In the genomic region with DNA sequence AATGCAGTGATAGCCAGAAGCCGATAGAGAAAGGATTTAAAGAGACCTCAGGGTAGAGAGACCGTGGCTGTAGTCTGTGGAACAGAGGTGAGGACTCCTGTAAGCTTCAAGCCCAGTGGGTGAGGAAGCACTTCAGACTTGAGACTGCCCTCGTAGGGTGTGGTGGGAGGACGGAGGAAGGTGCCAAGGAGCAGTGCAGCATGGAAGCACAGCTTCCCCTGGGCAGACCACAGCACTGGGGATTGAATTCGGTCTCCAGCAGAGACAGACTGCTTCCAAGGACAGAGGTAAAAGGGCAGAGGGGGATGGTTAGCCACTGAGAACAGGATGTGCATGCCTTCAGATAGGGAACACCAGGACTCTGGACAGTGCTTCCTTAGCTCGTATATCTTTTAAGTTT, we compare ENCODE assay signal across 18 mouse cellular contexts. TPM values are rescaled to one million over a fixed set of nuclear protein-coding genes. Genes with fewer than 3 reads are reported as not detected.
DNase-seq lines count a peak whose midpoint lies in the region; ATAC-seq and TF ChIP-seq lines count a peak whose summit lies in the region.
"Had no signal": no experiment of that assay in that cellular context is flagged by ENCODE, and none has a peak within 500 bp of the region (broad histone marks: within the 10 kb centered on the region; RNA-seq: fewer than 3 reads in every experiment).

No protein-coding gene starts in this region.

- H3K4me2 ChIP-seq in hindbrain, embryonic 16.5 days (ENCODE audit: low read length), result no peak overlapping the region
- H3K4me2 ChIP-seq in hindbrain, postnatal 0 days (ENCODE audit: low read depth, low read length), result no peak overlapping the region
- H3K4me2 ChIP-seq in kidney, postnatal 0 days (ENCODE audit: low read length), result no peak overlapping the region
- H3K4me2 ChIP-seq: embryonic facial prominence, embryonic 15.5 days; liver, embryonic 11.5 days; lung, embryonic 15.5 days; midbrain, embryonic 15.5 days; stomach, embryonic 15.5 days had no signal

- H3K4me1 ChIP-seq in hindbrain, embryonic 16.5 days (ENCODE audit: control insufficient read depth, insufficient read depth, low read depth, low read length), result peaks cover 2% of the 10 kb centered on the region; the same call in 1 of the 2 replicates
- H3K4me1 ChIP-seq in hindbrain, postnatal 0 days (ENCODE audit: insufficient read depth, low read length), result peaks cover 3% of the 10 kb centered on the region; the same call in 1 of the 2 replicates
- H3K4me1 ChIP-seq in kidney, postnatal 0 days (replicated peaks; ENCODE audit: insufficient read depth, low read length), result no peaks in the 10 kb centered on the region

- TF ChIP-seq CTCF in hindbrain, postnatal 0 days (IDR thresholded peaks at IDR 0.05; ENCODE audit: low read depth), result no peak
- no peak for TF ChIP-seq CTCF in kidney, postnatal 0 days (IDR thresholded peaks at IDR 0.05; ENCODE audit: low read depth)

- H3K4me3 ChIP-seq in hindbrain, embryonic 16.5 days (ENCODE audit: low read length), result no peak overlapping the region
- H3K4me3 ChIP-seq in hindbrain, postnatal 0 days (ENCODE audit: low read length), result no peak overlapping the region
- no peak overlapping the region for H3K4me3 ChIP-seq in kidney, postnatal 0 days (replicated peaks; ENCODE audit: low read depth, low read length)
- H3K4me3 ChIP-seq: embryonic facial prominence, embryonic 15.5 days; lung, embryonic 15.5 days; midbrain, embryonic 15.5 days; stomach, embryonic 15.5 days had no signal

- H3K9ac ChIP-seq in hindbrain, embryonic 16.5 days (ENCODE audit: low read depth, low read length), result no peak overlapping the region
- no peak overlapping the region for H3K9ac ChIP-seq in hindbrain, postnatal 0 days (replicated peaks; ENCODE audit: low read length)
- no peak overlapping the region for H3K9ac ChIP-seq in kidney, postnatal 0 days (ENCODE audit: low read depth, low read length)
- H3K9ac ChIP-seq: embryonic facial prominence, embryonic 15.5 days; lung, embryonic 15.5 days; midbrain, embryonic 15.5 days; stomach, embryonic 15.5 days had no signal

- H3K27me3 ChIP-seq in hindbrain, embryonic 16.5 days (replicated peaks; ENCODE audit: control insufficient read depth, insufficient read depth, low read length), result no peaks in the 10 kb centered on the region
- H3K27me3 ChIP-seq in hindbrain, postnatal 0 days (ENCODE audit: insufficient read depth, low read length), result no peaks in the 10 kb centered on the region
- no peaks in the 10 kb centered on the region for H3K27me3 ChIP-seq in kidney, postnatal 0 days (ENCODE audit: insufficient read depth, low read length)
- H3K27me3 ChIP-seq: embryonic facial prominence, embryonic 15.5 days; lung, embryonic 15.5 days; midbrain, embryonic 15.5 days; Patski; stomach, embryonic 15.5 days had no signal

- 60% methylated on average over 6 of the region's 6 CpGs for WGBS in hindbrain, embryonic 16.5 days
- 65% methylated on average over 6 of the region's 6 CpGs for WGBS in hindbrain, postnatal 0 days
- WGBS in kidney, postnatal 0 days, result 54% methylated on average over 6 of the region's 6 CpGs

- no peak overlapping the region for H3K27ac ChIP-seq in hindbrain, embryonic 16.5 days (ENCODE audit: low read depth, low read length)
- H3K27ac ChIP-seq in hindbrain, postnatal 0 days, result no peak overlapping the region
- 0 out of 2 replicates have a peak overlapping the region, but pooled peaks have one; percentile 19 for H3K27ac ChIP-seq in kidney, postnatal 0 days
- H3K27ac ChIP-seq: embryonic facial prominence, embryonic 15.5 days; lung, embryonic 15.5 days; midbrain, embryonic 15.5 days; stomach, embryonic 15.5 days had no signal

- ATAC-seq in hindbrain, embryonic 16.5 days, result peak; percentile 21; the same call in 1 of the 2 replicates
- ATAC-seq in hindbrain, postnatal 0 days, result no peak
- ATAC-seq in kidney, postnatal 0 days (replicated peaks; ENCODE audit: low FRiP score, low read depth), result no peak; the same call in 1 of the 2 replicates
- ATAC-seq in CD4-positive, CD25-positive, alpha-beta regulatory T cell, adult 4 months, result no peak
- ATAC-seq: forebrain, embryonic 14.5 days; midbrain, embryonic 15.5 days; Patski had no signal

- H3K36me3 ChIP-seq in hindbrain, embryonic 16.5 days (ENCODE audit: control insufficient read depth, insufficient read depth, low read length), result 0 out of 2 replicates have a peak, but pooled peaks cover 2% of the 10 kb centered on the region
- 0 out of 2 replicates have a peak, but pooled peaks cover 7% of the 10 kb centered on the region for H3K36me3 ChIP-seq in hindbrain, postnatal 0 days (ENCODE audit: insufficient read depth, low read length)
- peaks cover 6% of the 10 kb centered on the region; the same call in 1 of the 2 replicates for H3K36me3 ChIP-seq in kidney, postnatal 0 days (ENCODE audit: insufficient read depth, low read length)

- H3K9me3 ChIP-seq in hindbrain, embryonic 16.5 days (ENCODE audit: control insufficient read depth, low read length), result no peaks in the 10 kb centered on the region
- H3K9me3 ChIP-seq in hindbrain, postnatal 0 days (ENCODE audit: low read length), result no peaks in the 10 kb centered on the region
- no peaks in the 10 kb centered on the region for H3K9me3 ChIP-seq in kidney, postnatal 0 days (replicated peaks; ENCODE audit: low read length)
- H3K9me3 ChIP-seq: embryonic facial prominence, embryonic 15.5 days; lung, embryonic 15.5 days; midbrain, embryonic 15.5 days; stomach, embryonic 15.5 days had no signal

- peak; percentile 21 for DNase-seq in adrenal gland, adult 2 months
- no peak for DNase-seq in adrenal gland, adult 8-10 months
- DNase-seq in hindbrain, postnatal 0 days (ENCODE audit: low spot score), result no peak
- peak; percentile 4 for DNase-seq in WW6 (ENCODE audit: low read depth, low spot score)
- peak; percentile 43 for DNase-seq in kidney, postnatal 0 days (ENCODE audit: low spot score)
- no peak for DNase-seq in urinary bladder, adult 2 months (ENCODE audit: low spot score)
- DNase-seq: cerebellum, adult 2 months; heart, adult 18-20 months; right cerebral cortex, adult 18-20 months had no signal

RNA-seq across cellular contexts. Expression of a gene that starts 49.7 kb away (rescaled TPM):
- under 1 TPM; 0.49 to 0.83 TPM for total RNA-seq in adrenal gland, adult 2 months (2021)
- polyA plus RNA-seq in adrenal gland, adult 2 months (2012; rRNA removed), result 0.73 and 0.89 TPM in 2 replicates
- under 1 TPM; 0.55 to 0.91 (median 0.77) TPM for total RNA-seq in adrenal gland, adult 8-10 months (2022)
- 0.94 and 1.5 TPM in 2 replicates for polyA plus RNA-seq in hindbrain, embryonic 16.5 days (2015; fragmentation: Nextera tagmentation; extraction: Ambion mirVana)
- 1.6 and 2.0 TPM in 2 replicates for total RNA-seq in hindbrain, postnatal 0 days (2014; rRNA removed)
- 1.2 and 1.3 TPM in 2 replicates for polyA plus RNA-seq in hindbrain, postnatal 0 days (2015; fragmentation: Nextera tagmentation; extraction: Ambion mirVana)
- 0.89 and 0.91 TPM in 2 replicates for polyA plus RNA-seq in kidney, postnatal 0 days (2015; fragmentation: Nextera tagmentation; extraction: Ambion mirVana)
- polyA plus RNA-seq in CD4-positive, CD25-positive, alpha-beta regulatory T cell, adult 4 months (2017; shearing (Covaris generic)), result 1 to 10 TPM; 5.0 to 7.0 TPM
- 7.1 and 7.7 TPM in 2 replicates for polyA plus RNA-seq in urinary bladder, adult 2 months (2012; rRNA removed)

Comparison
In these comparisons a context has a peak if more than half of its experiments do, and no peak if none do; other contexts are left out.
1. DNase-seq: peak in adrenal gland, adult 2 months (single experiment), WW6 (single experiment) and kidney, postnatal 0 days (single experiment); none in adrenal gland, adult 8-10 months (single experiment), hindbrain, postnatal 0 days (single experiment) and urinary bladder, adult 2 months (single experiment).